Mouse (Mus musculus) ES-Bruce4 (cell line): Measurements from ENCODE around the gene Pcnx. TPM values are rescaled to one million over a fixed set of nuclear protein-coding genes. Genes with fewer than 3 reads are reported as not detected.

ENCODE experiments used
- H3K27ac ChIP-seq: 2 replicates; pipeline ENCODE4 v1.5.1; 2012; ENCODE audit warnings: low read length, inconsistent platforms; ENCODE audit not compliant: insufficient read depth
- H3K27me3 ChIP-seq: 2 replicates; pipeline ENCODE4 v1.6.1; 2012; ENCODE audit warnings: mild to moderate bottlenecking, low read length, inconsistent platforms; ENCODE audit not compliant: control insufficient read depth, poor library complexity, insufficient read depth, severe bottlenecking
- H3K36me3 ChIP-seq: 2 replicates; pipeline ENCODE4 v1.6.1; 2012; ENCODE audit warnings: inconsistent platforms, mild to moderate bottlenecking, low read length, moderate library complexity; ENCODE audit not compliant: control insufficient read depth, poor library complexity, insufficient read depth, severe bottlenecking
- H3K4me1 ChIP-seq: one replicate; pipeline ENCODE4 v1.8.1; 2011; ENCODE audit warnings: low read length; ENCODE audit not compliant: control insufficient read depth, insufficient read depth
- H3K4me3 ChIP-seq: 2 replicates; pipeline ENCODE4 v1.5.1; 2011; ENCODE audit warnings: low read depth, mild to moderate bottlenecking, low read length
- H3K9ac ChIP-seq: 2 replicates; pipeline ENCODE4 v1.6.1; 2012; ENCODE audit warnings: low read depth, mild to moderate bottlenecking, inconsistent platforms; ENCODE audit not compliant: poor library complexity, severe bottlenecking
- H3K9me3 ChIP-seq: replicated peaks from 2 replicates; pipeline ENCODE4 v1.6.1; 2012; ENCODE audit warnings: mild to moderate bottlenecking, low read length, inconsistent platforms; ENCODE audit not compliant: control insufficient read depth, poor library complexity, insufficient read depth, severe bottlenecking
- CTCF ChIP-seq: IDR thresholded peaks from one replicate; pipeline ENCODE4 v1.8.1; 2011; ENCODE audit warnings: low read depth, low read length
- EP300 ChIP-seq: IDR thresholded peaks from 2 replicates; pipeline ENCODE4 v1.6.1; 2011; ENCODE audit warnings: low read depth, low read length; ENCODE audit not compliant: insufficient read depth
- POLR2A ChIP-seq: IDR thresholded peaks from one replicate; pipeline ENCODE4 v1.8.1; 2011; ENCODE audit warnings: low read length; ENCODE audit not compliant: insufficient read depth
- polyA plus RNA-seq: library from polyadenylated mRNA; stranded (reverse); fragments of >200 nt; gene quantifications from 2 replicates; pipeline ENCODE4 v1.2.4, GENCODE M21; 2011; ENCODE audit warnings: low read depth; ENCODE audit not compliant: missing spikeins, insufficient read depth, insufficient read length

The Pcnx gene
- polyA plus RNA-seq, 1 experiment: 18.5 TPM

GRCm38 (mm10) chr12:81857251-81857650 lies 2.6 kb upstream of the Pcnx start:
- no peaks in the 10 kb centered on the region for H3K4me1 ChIP-seq
- no peak overlapping the region for H3K9ac ChIP-seq
- no peak for TF ChIP-seq EP300
- TF ChIP-seq CTCF: no peak
- no peak for TF ChIP-seq POLR2A
- H3K36me3 ChIP-seq: no peaks in the 10 kb centered on the region
- no peak overlapping the region for H3K27ac ChIP-seq
- H3K4me3 ChIP-seq: no peak overlapping the region
- no peaks in the 10 kb centered on the region for H3K9me3 ChIP-seq
- H3K27me3 ChIP-seq: no peaks in the 10 kb centered on the region

GRCm38 (mm10) chr12:81857978-81858569 lies 1.7 kb upstream of the Pcnx start:
- Histone ChIP-seq H3K9ac (no peak overlapping the region), H3K9me3 (no peaks in the 10 kb centered on the region), H3K4me1 (no peaks in the 10 kb centered on the region), H3K36me3 (no peaks in the 10 kb centered on the region), H3K27ac (no peak overlapping the region), H3K4me3 (no peak overlapping the region), H3K27me3 (no peaks in the 10 kb centered on the region)
- TF ChIP-seq POLR2A (no peak), CTCF (no peak), EP300 (no peak)

- Histone ChIP-seq H3K27ac (no peak overlapping the region), H3K36me3 (no peaks in the 10 kb centered on the region), H3K4me1 (no peaks in the 10 kb centered on the region), H3K27me3 (no peaks in the 10 kb centered on the region), H3K9me3 (no peaks in the 10 kb centered on the region), H3K9ac (peak overlapping the region; percentile 98), H3K4me3 (peak overlapping the region; percentile 77)
- no peak for TF ChIP-seq CTCF
- TF ChIP-seq POLR2A: no peak
- TF ChIP-seq EP300: no peak
These were observed 722 bp downstream of the Pcnx start for GRCm38 (mm10) chr12:81860308-81861181.

GRCm38 (mm10) chr12:81861199-81862085 lies 1.6 kb downstream of the Pcnx start:
- Histone ChIP-seq H3K4me3 (peak overlapping the region; percentile 77), H3K4me1 (no peaks in the 10 kb centered on the region), H3K36me3 (no peaks in the 10 kb centered on the region), H3K9ac (peak overlapping the region; percentile 98), H3K27ac (no peak overlapping the region), H3K27me3 (no peaks in the 10 kb centered on the region), H3K9me3 (no peaks in the 10 kb centered on the region)
- TF ChIP-seq CTCF (no peak), POLR2A (no peak), EP300 (no peak)

- no peaks in the 10 kb centered on the region for H3K36me3 ChIP-seq
- no peaks in the 10 kb centered on the region for H3K4me1 ChIP-seq
- no peak overlapping the region for H3K4me3 ChIP-seq
- no peaks in the 10 kb centered on the region for H3K9me3 ChIP-seq
- H3K9ac ChIP-seq: no peak overlapping the region
- no peak overlapping the region for H3K27ac ChIP-seq
- TF ChIP-seq POLR2A (no peak), EP300 (no peak)
- H3K27me3 ChIP-seq: no peaks in the 10 kb centered on the region
These were observed 2.6 kb downstream of the Pcnx start for GRCm38 (mm10) chr12:81862351-81862802.
